Mouse (Mus musculus) E14TG2a.4 (cell line): ENCODE data around the gene Gm13288.
"Not testable (repeated sequence)": the region's sequence is repeated elsewhere in the genome, so short reads cannot be mapped to it uniquely, and the experiment has no call there.

Experiments used
- H3K27me3 ChIP-seq: 2 replicates; pipeline ENCODE4 v1.6.1; 2014; ENCODE audit warnings: low read length, control low read depth; ENCODE audit not compliant: insufficient read depth
- H3K36me3 ChIP-seq: 2 replicates; pipeline ENCODE4 v1.6.1; 2014; ENCODE audit warnings: low read length, control low read depth; ENCODE audit not compliant: insufficient read depth
- H3K4me1 ChIP-seq: replicated peaks from 2 replicates; pipeline ENCODE4 v1.6.1; 2014; ENCODE audit warnings: low read depth, low read length, control low read depth
- H3K4me3 ChIP-seq: replicated peaks from 2 replicates; pipeline ENCODE4 v1.5.1; 2014; ENCODE audit warnings: mild to moderate bottlenecking, low read length
- H3K9me3 ChIP-seq: 2 replicates; pipeline ENCODE4 v1.6.1; 2014; ENCODE audit warnings: low read length, control low read depth
- CTCF ChIP-seq: conservative IDR thresholded peaks from 2 replicates; pipeline ENCODE4 v1.5.1; 2014; ENCODE audit warnings: low read length
- NANOG ChIP-seq: IDR thresholded peaks from 2 replicates; pipeline ENCODE4 v1.6.1; 2014; ENCODE audit warnings: borderline replicate concordance, low read length, mixed read lengths
- POU5F1 ChIP-seq: IDR thresholded peaks from 2 replicates; pipeline ENCODE4 v1.6.1; 2014; ENCODE audit warnings: low read length, borderline replicate concordance

Gm13288 gene

GRCm38 (mm10) chr4:88819659-88820058 lies 14.3 kb downstream of the Gm13288 start, which contains the start of gene Ifna11:
Ifna11 (plus strand) TSS chr4:88819959.
- H3K4me3 ChIP-seq, result no peak within 1 kb of the TSS
- no peak for TF ChIP-seq CTCF
- TF ChIP-seq NANOG, result no peak
- no peak for TF ChIP-seq POU5F1
- no peaks in the 10 kb centered on the region for H3K4me1 ChIP-seq
- H3K9me3 ChIP-seq, result no peaks in the 10 kb centered on the region
- H3K36me3 ChIP-seq, result no peaks in the 10 kb centered on the region
- H3K27me3 ChIP-seq, result no peaks in the 10 kb centered on the region

- H3K4me1 ChIP-seq, result no peaks in the 10 kb centered on the region
- no peaks in the 10 kb centered on the region for H3K9me3 ChIP-seq
- no peaks in the 10 kb centered on the region for H3K27me3 ChIP-seq
- H3K4me3 ChIP-seq, result no peak overlapping the region
- TF ChIP-seq CTCF (peak; percentile 46), POU5F1 (no peak)
- H3K36me3 ChIP-seq, result no peaks in the 10 kb centered on the region
Observed at GRCm38 (mm10) chr4:88822995-88823394, 17.7 kb downstream of the Gm13288 start.

- H3K27me3 ChIP-seq, H3K4me3 ChIP-seq, H3K9me3 ChIP-seq, H3K4me1 ChIP-seq, H3K36me3 ChIP-seq: not testable (repeated sequence)
Observed at GRCm38 (mm10) chr4:88827116-88827515, 21.8 kb downstream of the Gm13288 start, which contains the start of gene Ifna6. Ifna6 (plus strand) TSS chr4:88827416.

DNA sequence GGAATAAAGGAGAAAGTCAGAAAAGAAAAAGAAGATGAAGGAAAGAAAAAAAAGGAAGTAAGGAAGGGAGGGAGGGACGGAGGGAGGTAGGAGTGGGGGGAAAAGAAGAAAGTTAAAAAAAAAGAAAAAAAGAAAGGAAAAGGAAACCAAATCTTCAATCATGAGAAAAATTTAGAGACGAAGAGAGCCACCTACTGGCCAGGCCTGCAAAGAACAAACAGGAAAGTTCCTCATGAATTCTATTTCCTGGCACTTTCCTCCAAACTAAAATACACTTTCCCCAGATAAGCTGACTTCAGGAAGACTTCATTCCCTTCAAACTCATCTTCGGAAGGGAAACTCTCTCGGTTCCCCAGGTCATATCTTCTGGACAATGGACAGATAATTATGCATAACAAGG lies 25.2 kb downstream of the Gm13288 start:
- H3K4me1 ChIP-seq, result no peaks in the 10 kb centered on the region
- no peaks in the 10 kb centered on the region for H3K36me3 ChIP-seq
- peaks cover 7% of the 10 kb centered on the region for H3K9me3 ChIP-seq
- peak; percentile 55 for TF ChIP-seq CTCF
- no peak for TF ChIP-seq NANOG
- no peaks in the 10 kb centered on the region for H3K27me3 ChIP-seq
- H3K4me3 ChIP-seq, result no peak overlapping the region

DNA sequence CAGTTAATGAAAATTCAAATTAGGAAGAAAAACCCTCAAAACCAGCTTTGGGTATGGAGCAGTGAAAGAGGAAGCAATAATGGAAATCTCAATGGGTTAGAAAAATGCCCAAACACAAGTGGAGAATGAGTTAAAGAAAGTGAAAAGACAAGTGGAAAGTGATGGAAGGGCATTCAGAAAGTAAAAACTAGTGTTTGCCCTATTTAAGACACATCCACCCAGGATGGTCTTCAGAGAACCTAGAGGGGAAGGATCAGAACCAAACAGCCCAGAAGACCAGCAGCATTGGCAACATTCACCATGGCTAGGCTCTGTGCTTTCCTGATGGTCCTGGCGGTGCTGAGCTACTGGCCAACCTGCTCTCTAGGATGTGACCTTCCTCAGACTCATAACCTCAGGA lies 29.9 kb downstream of the Gm13288 start, which contains the start of gene Ifna5:
TSS of gene Ifna5 (plus strand) at position 301 of the 400 bp plus-strand sequence.
- H3K36me3 ChIP-seq, H3K4me1 ChIP-seq, H3K9me3 ChIP-seq, H3K27me3 ChIP-seq, H3K4me3 ChIP-seq: not testable (repeated sequence)

DNA sequence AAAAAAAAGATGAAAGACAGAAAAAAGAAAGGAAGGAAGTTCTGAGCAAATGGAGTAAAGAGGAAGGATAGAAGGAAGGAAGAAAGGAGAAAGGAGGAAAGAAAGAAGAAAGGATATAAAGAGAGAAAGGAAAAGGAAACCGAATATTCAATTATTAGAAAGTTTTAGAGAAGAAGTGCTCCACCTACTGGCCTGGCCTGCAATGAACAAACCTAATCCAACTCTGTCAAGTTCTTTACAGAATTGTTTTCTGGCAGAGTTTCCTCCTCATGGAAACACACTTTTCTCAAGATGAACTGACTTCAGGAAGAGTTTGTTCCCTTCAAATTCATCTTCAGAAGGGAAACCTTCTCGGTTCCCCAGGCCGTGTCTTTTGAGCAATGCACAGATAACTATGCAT lies 33.5 kb downstream of the Gm13288 start:
- Histone ChIP-seq H3K36me3 (no peaks in the 10 kb centered on the region), H3K27me3 (0 out of 2 replicates have a peak, but pooled peaks cover 6% of the 10 kb centered on the region), H3K9me3 (no peaks in the 10 kb centered on the region), H3K4me1 (no peaks in the 10 kb centered on the region), H3K4me3 (no peak overlapping the region)
- peak; percentile 60 for TF ChIP-seq CTCF
- TF ChIP-seq NANOG, result no peak
- TF ChIP-seq POU5F1, result no peak

DNA sequence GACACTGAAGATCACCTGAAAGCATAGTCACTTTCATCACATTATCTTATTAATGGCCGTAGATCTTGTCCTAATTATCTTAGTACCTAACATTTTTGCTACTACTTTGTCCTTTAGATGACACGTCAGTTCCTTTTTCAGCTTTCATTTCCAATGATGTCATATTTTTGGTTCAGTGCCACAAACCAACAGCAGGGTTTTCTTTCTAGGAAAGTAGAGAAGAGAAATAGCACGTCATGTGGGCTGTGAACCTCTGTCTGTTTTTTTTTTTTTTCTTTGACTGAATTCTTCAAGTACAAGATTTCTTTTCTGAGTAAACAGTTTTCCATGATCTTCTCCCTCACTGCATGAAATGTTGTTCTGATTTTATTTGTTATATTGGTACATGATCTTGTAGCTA lies 34.7 kb downstream of the Gm13288 start:
- no peak for TF ChIP-seq NANOG
- TF ChIP-seq CTCF, result no peak
- no peak for TF ChIP-seq POU5F1
- no peaks in the 10 kb centered on the region for H3K4me1 ChIP-seq
- no peaks in the 10 kb centered on the region for H3K9me3 ChIP-seq
- H3K4me3 ChIP-seq, result no peak overlapping the region
- H3K27me3 ChIP-seq, result 0 out of 2 replicates have a peak, but pooled peaks cover 6% of the 10 kb centered on the region
- H3K36me3 ChIP-seq, result no peaks in the 10 kb centered on the region

DNA sequence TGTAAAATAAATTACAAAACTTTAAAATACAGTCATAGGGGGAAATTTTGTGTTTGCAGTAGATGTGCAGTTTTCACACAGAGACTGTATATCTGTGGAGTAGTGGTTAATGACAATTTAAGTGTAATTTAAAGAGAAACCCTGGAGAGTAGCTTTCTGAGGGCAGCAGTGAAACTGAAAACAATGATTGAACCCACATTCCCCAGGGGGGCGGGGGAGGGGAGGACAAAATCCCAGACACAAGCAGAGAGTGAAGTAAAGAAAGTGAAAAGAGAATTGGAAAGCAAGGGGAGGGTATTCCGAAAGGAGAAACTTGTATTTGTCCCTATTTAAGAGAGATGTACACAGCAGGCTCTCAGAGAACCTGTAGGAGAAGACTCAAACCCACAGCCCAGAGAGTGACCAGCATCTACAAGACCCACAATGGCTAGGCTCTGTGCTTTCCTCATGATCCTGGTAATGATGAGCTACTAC lies 36.1 kb downstream of the Gm13288 start, which contains the start of gene Ifna4:
TSS of gene Ifna4 (plus strand) at position 424 of the 474 bp plus-strand sequence.
- H3K9me3 ChIP-seq, result no peaks in the 10 kb centered on the region
- 0 out of 2 replicates have a peak, but pooled peaks cover 6% of the 10 kb centered on the region for H3K27me3 ChIP-seq
- H3K36me3 ChIP-seq, result no peaks in the 10 kb centered on the region
- H3K4me3 ChIP-seq, result no peak within 1 kb of the TSS
- no peaks in the 10 kb centered on the region for H3K4me1 ChIP-seq
- TF ChIP-seq CTCF (no peak), POU5F1 (no peak), NANOG (no peak)

DNA sequence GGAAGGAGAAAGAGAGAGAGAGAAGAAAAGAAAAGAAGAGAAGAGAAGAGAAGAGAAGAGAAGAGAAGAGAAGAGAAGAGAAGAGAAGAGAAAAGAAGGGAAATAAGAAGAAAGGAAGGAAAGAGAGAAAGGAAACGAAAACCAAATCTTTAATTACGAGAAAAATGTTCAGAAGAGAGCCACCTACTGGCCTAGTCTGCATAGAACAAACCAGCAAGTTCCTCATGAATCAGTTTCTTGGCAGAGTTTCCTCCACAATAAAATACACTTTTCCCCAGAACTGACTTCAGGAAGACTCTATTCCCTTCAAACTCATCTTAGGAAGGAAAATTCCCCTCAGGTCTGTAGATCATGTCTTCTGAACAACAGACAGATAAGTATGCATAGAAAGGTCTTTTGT lies 40.0 kb downstream of the Gm13288 start:
- no peaks in the 10 kb centered on the region for H3K4me1 ChIP-seq
- TF ChIP-seq POU5F1, result no peak
- peak; percentile 11 for TF ChIP-seq CTCF
- no peak for TF ChIP-seq NANOG
- no peak overlapping the region for H3K4me3 ChIP-seq
- H3K27me3 ChIP-seq, result 0 out of 2 replicates have a peak, but pooled peaks cover 6% of the 10 kb centered on the region
- H3K9me3 ChIP-seq, result no peaks in the 10 kb centered on the region
- H3K36me3 ChIP-seq, result no peaks in the 10 kb centered on the region
